Mouse (Mus musculus): ENCODE measurements at regions not wholly inside any gene's neighbourhood (a gene's known extent, or its start where the extent isn't known, plus 50 kb on each side); places are given as distances from the start of the nearest gene placed in this dataset.
A peak's percentile ranks its signal among the peaks of the same experiment; 100 is the strongest.

DNA sequence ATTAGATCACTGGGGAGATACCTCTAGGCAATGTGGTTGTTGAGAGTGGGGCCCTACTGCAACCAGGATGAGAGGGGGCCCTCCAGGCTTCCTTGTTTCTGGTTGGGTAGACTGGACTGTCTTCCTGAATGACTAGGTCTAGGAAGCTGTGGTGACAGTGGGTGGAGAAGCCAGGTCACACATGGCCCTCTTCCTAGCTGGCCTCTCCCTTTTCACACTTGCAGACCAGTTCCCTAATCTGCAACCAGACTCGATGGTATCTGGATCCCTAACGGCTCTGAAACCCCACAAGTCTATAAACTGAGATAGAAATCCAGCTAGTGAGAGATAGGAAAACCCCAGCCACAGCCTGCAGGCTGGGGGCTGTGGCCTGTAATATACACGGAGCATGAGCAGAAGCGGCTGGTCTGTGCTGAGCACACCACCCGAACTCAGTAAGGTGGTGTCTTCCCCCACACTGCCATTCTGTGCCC, 87.8 kb downstream of the Cpn2 start:
- H3K27me3 ChIP-seq (ENCODE audit: insufficient read depth, low read length), result no peaks in the 10 kb centered on the region
- no peak overlapping the region for H3K27ac ChIP-seq
- DNase-seq (ENCODE audit: low spot score) (no peak), ATAC-seq (replicated peaks; ENCODE audit: low FRiP score, low read depth) (no peak)
- no peaks in the 10 kb centered on the region; the same call in 1 of the 2 replicates for H3K4me1 ChIP-seq (replicated peaks; ENCODE audit: insufficient read depth, low read length)
- no peak for TF ChIP-seq CTCF (IDR thresholded peaks at IDR 0.05; ENCODE audit: low read depth)
- no peak overlapping the region for H3K4me2 ChIP-seq (ENCODE audit: low read length)
- H3K4me3 ChIP-seq (replicated peaks; ENCODE audit: low read depth, low read length), result no peak overlapping the region
- 55% methylated on average over 5 of the region's 5 CpGs for WGBS
- H3K9ac ChIP-seq (ENCODE audit: low read depth, low read length), result no peak overlapping the region
- H3K36me3 ChIP-seq (ENCODE audit: insufficient read depth, low read length), result no peaks in the 10 kb centered on the region
- no peaks in the 10 kb centered on the region for H3K9me3 ChIP-seq (replicated peaks; ENCODE audit: low read length)

DNA sequence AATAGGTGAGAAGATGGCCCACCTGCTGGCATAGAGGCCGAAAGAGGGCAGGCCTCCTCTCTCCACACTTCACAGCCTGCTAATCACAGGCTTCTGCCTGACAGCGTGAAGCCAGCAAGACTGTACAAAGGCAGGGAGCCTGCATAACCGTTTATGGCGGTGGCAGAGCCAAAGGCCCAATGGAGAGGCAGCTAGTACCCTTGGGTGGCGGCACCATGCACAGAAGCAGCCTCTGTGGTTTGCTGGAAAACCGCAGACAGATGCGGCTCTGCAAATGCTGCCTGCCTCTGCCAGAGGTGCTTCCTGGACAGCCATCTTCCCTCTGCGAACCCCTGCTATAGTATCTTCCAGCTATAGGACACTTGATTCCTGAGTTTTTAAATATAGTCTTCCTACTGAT, 86.2 kb downstream of the Cpn2 start:
- 56% methylated on average over 8 of the region's 8 CpGs for WGBS
- H3K9me3 ChIP-seq (replicated peaks; ENCODE audit: low read length), result no peaks in the 10 kb centered on the region
- H3K27me3 ChIP-seq (ENCODE audit: insufficient read depth, low read length), result no peaks in the 10 kb centered on the region
- peaks cover 5% of the 10 kb centered on the region for H3K4me1 ChIP-seq (replicated peaks; ENCODE audit: insufficient read depth, low read length)
- peak; percentile 7; the same call in 1 of the 2 replicates for TF ChIP-seq CTCF (IDR thresholded peaks at IDR 0.05; ENCODE audit: low read depth)
- H3K9ac ChIP-seq (ENCODE audit: low read depth, low read length), result no peak overlapping the region
- H3K4me3 ChIP-seq (replicated peaks; ENCODE audit: low read depth, low read length), result no peak overlapping the region
- ATAC-seq (replicated peaks; ENCODE audit: low FRiP score, low read depth), result no peak
- no peaks in the 10 kb centered on the region for H3K36me3 ChIP-seq (ENCODE audit: insufficient read depth, low read length)
- DNase-seq (ENCODE audit: low spot score), result no peak
- H3K27ac ChIP-seq, result no peak overlapping the region
- H3K4me2 ChIP-seq (ENCODE audit: low read length), result no peak overlapping the region

- WGBS, result 10% methylated on average over 18 of the region's 18 CpGs
- H3K9ac ChIP-seq (ENCODE audit: low read depth, low read length), result no peak overlapping the region
- H3K27ac ChIP-seq, result peak overlapping the region; percentile 77
- H3K36me3 ChIP-seq (ENCODE audit: insufficient read depth, low read length), result no peaks in the 10 kb centered on the region
- peak; percentile 55 for ATAC-seq (replicated peaks; ENCODE audit: low FRiP score, low read depth)
- no peak overlapping the region for H3K4me3 ChIP-seq (replicated peaks; ENCODE audit: low read depth, low read length)
- peak; percentile 91 for DNase-seq (ENCODE audit: low spot score)
- no peaks in the 10 kb centered on the region for H3K9me3 ChIP-seq (replicated peaks; ENCODE audit: low read length)
- H3K27me3 ChIP-seq (ENCODE audit: insufficient read depth, low read length), result no peaks in the 10 kb centered on the region
- peak; percentile 45 for TF ChIP-seq CTCF (IDR thresholded peaks at IDR 0.05; ENCODE audit: low read depth)
- peak overlapping the region; percentile 23 for H3K4me2 ChIP-seq (ENCODE audit: low read length)
- H3K4me1 ChIP-seq (replicated peaks; ENCODE audit: insufficient read depth, low read length), result peaks cover 20% of the 10 kb centered on the region
These were observed 82.6 kb downstream of the Cpn2 start for GRCm38 (mm10) chr16:30184591-30185265.

GRCm38 (mm10) chr16:30185707-30186106, 81.6 kb downstream of the Cpn2 start:
- WGBS, result 40% methylated on average over 7 of the region's 7 CpGs
- Histone ChIP-seq H3K27ac (peak overlapping the region; percentile 77; the same call in 1 of the 2 replicates), H3K36me3 (ENCODE audit: insufficient read depth, low read length) (no peaks in the 10 kb centered on the region), H3K27me3 (ENCODE audit: insufficient read depth, low read length) (no peaks in the 10 kb centered on the region), H3K4me3 (replicated peaks; ENCODE audit: low read depth, low read length) (no peak overlapping the region), H3K4me2 (ENCODE audit: low read length) (no peak overlapping the region), H3K9me3 (replicated peaks; ENCODE audit: low read length) (no peaks in the 10 kb centered on the region), H3K9ac (ENCODE audit: low read depth, low read length) (no peak overlapping the region), H3K4me1 (replicated peaks; ENCODE audit: insufficient read depth, low read length) (peaks cover 20% of the 10 kb centered on the region)
- peak; percentile 16 for DNase-seq (ENCODE audit: low spot score)
- ATAC-seq (replicated peaks; ENCODE audit: low FRiP score, low read depth), result no peak
- TF ChIP-seq CTCF (IDR thresholded peaks at IDR 0.05; ENCODE audit: low read depth), result no peak

DNA sequence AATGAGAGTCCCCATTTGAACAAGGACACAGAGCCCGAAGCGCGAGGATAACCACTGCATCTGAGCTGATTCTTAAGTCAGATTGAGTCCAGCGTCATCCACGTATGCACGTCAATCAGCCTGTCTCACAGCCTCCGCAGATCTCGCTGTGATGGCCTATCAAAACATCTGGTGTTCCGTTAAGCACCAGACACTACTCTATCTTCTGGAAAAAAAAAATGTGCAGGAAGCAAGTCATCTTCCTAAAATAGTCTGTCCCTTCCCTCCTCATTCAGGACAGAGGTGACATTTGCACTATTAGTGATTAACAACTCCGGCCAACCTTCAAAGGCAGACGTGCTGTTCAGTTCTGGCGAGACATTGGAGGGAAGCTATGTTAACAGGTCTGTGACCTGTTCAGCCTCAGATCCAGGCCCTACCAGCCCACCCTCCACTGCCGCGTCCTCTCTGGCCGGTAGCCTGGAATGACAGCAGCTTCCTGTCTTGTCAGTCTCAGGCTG, 81.0 kb downstream of the Cpn2 start:
- H3K4me2 ChIP-seq (ENCODE audit: low read length), result no peak overlapping the region
- H3K9me3 ChIP-seq (replicated peaks; ENCODE audit: low read length), result no peaks in the 10 kb centered on the region
- ATAC-seq (replicated peaks; ENCODE audit: low FRiP score, low read depth) (no peak), DNase-seq (ENCODE audit: low spot score) (peak; percentile 62)
- TF ChIP-seq CTCF (IDR thresholded peaks at IDR 0.05; ENCODE audit: low read depth), result no peak
- peak overlapping the region; percentile 70 for H3K27ac ChIP-seq
- H3K4me3 ChIP-seq (replicated peaks; ENCODE audit: low read depth, low read length), result no peak overlapping the region
- 49% methylated on average over 15 of the region's 15 CpGs for WGBS
- no peak overlapping the region for H3K9ac ChIP-seq (ENCODE audit: low read depth, low read length)
- H3K36me3 ChIP-seq (ENCODE audit: insufficient read depth, low read length), result no peaks in the 10 kb centered on the region
- H3K4me1 ChIP-seq (replicated peaks; ENCODE audit: insufficient read depth, low read length), result peaks cover 20% of the 10 kb centered on the region
- H3K27me3 ChIP-seq (ENCODE audit: insufficient read depth, low read length), result no peaks in the 10 kb centered on the region

DNA sequence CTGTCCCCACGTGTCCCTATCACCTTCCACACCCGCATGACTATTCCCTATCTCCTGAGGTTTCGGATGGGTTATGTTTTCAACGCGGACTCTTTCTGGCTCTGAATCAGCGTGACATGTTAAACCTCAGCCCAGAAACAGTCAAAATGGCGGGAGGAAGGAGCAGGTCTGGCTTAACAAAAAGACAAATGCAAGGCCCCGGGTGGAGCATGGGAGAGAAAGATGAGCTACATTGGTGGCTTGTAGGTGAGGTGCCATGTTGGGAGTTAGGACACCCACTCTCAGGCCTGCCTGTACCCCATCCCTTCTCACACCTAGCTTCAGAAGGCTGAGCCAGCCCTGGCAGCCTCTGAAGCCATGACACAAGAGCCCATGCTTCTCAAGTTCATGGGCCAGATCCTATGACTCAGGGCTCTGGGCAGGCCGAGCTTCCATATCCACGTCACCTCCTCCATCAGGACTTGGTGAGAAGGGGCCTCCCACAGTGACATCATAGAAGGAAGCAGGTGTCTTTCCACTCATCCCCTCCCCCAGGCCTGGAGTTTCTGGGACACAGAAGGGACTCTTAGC, 80.5 kb downstream of the Cpn2 start:
- Histone ChIP-seq H3K4me1 (replicated peaks; ENCODE audit: insufficient read depth, low read length) (peaks cover 20% of the 10 kb centered on the region), H3K36me3 (ENCODE audit: insufficient read depth, low read length) (no peaks in the 10 kb centered on the region), H3K9ac (ENCODE audit: low read depth, low read length) (no peak overlapping the region), H3K4me3 (replicated peaks; ENCODE audit: low read depth, low read length) (no peak overlapping the region), H3K9me3 (replicated peaks; ENCODE audit: low read length) (no peaks in the 10 kb centered on the region), H3K27me3 (ENCODE audit: insufficient read depth, low read length) (no peaks in the 10 kb centered on the region), H3K27ac (peak overlapping the region; percentile 70), H3K4me2 (ENCODE audit: low read length) (no peak overlapping the region)
- no peak for TF ChIP-seq CTCF (IDR thresholded peaks at IDR 0.05; ENCODE audit: low read depth)
- peak; percentile 32 for DNase-seq (ENCODE audit: low spot score)
- ATAC-seq (replicated peaks; ENCODE audit: low FRiP score, low read depth), result no peak
- 59% methylated on average over 10 of the region's 10 CpGs for WGBS

All from kidney, postnatal 0 days (tissue).